ENCODE assay signal across 9 mouse cellular contexts in the genomic region with DNA sequence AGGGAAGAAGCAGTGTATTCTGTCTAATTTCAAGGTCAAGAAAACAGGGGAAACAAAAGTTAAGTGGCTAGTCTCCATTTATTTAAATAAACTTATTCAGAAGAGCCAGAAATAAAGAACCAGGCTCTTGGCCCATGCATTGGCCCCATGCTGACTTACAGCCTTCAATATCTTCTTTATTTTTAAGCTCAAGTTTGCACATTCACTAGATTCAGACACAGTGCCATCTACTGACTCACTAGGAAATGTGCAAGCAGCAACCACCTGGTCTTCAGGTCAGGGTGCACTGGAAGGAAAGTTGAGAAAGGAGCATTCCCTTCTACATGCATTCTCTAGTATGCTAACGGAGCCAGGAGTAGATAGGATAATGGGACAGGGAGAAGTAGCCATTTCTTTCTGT.
DNase-seq lines count a peak whose midpoint lies in the region; ATAC-seq and TF ChIP-seq lines count a peak whose summit lies in the region.
"Had no signal": no experiment of that assay in that cellular context is flagged by ENCODE, and none has a peak within 500 bp of the region (broad histone marks: within the 10 kb centered on the region; RNA-seq: fewer than 3 reads in every experiment).

No protein-coding gene starts in this region.

- 0 out of 2 replicates have a peak, but pooled peaks have one; percentile 57 for ATAC-seq in limb, embryonic 11.5 days (ENCODE audit: insufficient number of reproducible peaks, low FRiP score, low TSS enrichment, low read depth)
- ATAC-seq in forebrain, embryonic 12.5 days (ENCODE audit: low FRiP score), result peak; percentile 39; the same call in 1 of the 2 replicates
- ATAC-seq in stomach, embryonic 14.5 days (ENCODE audit: insufficient number of reproducible peaks, insufficient read depth, low FRiP score, low read depth), result peak; percentile 37; the same call in 1 of the 2 replicates
- ATAC-seq in megakaryocyte-erythroid progenitor cell, adult 5-6 weeks (replicated peaks; ENCODE audit: low FRiP score, low TSS enrichment, poor library complexity, severe bottlenecking), result no peak

- no peaks in the 10 kb centered on the region for H3K27me3 ChIP-seq in limb, embryonic 11.5 days (ENCODE audit: control insufficient read depth, insufficient read depth, low read length)
- H3K27me3 ChIP-seq in limb, embryonic 10.5 days (ENCODE audit: low read depth, poor library complexity, severe bottlenecking), result no peaks in the 10 kb centered on the region
- H3K27me3 ChIP-seq in forebrain, embryonic 12.5 days, result no peaks in the 10 kb centered on the region
- H3K27me3 ChIP-seq in stomach, embryonic 14.5 days (ENCODE audit: control insufficient read depth, insufficient read depth, low read length), result no peaks in the 10 kb centered on the region
- H3K27me3 ChIP-seq: liver, embryonic 15.5 days had no signal

- TF ChIP-seq POLR2A in brain, embryonic 14.5 days (IDR thresholded peaks at IDR 0.05; ENCODE audit: borderline replicate concordance, extremely low read depth, insufficient read depth, insufficient read length, poor library complexity, severe bottlenecking), result no peak

- no peaks in the 10 kb centered on the region for H3K4me1 ChIP-seq in limb, embryonic 11.5 days (ENCODE audit: control insufficient read depth, insufficient read depth, low read length)
- no peaks in the 10 kb centered on the region for H3K4me1 ChIP-seq in limb, embryonic 10.5 days
- H3K4me1 ChIP-seq in forebrain, embryonic 12.5 days, result no peaks in the 10 kb centered on the region
- no peaks in the 10 kb centered on the region for H3K4me1 ChIP-seq in stomach, embryonic 14.5 days (ENCODE audit: control insufficient read depth, insufficient read depth, low read length)
- H3K4me1 ChIP-seq: liver, embryonic 15.5 days had no signal

- H3K36me3 ChIP-seq in limb, embryonic 11.5 days (ENCODE audit: control insufficient read depth, insufficient read depth, low read length), result no peaks in the 10 kb centered on the region
- no peaks in the 10 kb centered on the region for H3K36me3 ChIP-seq in limb, embryonic 10.5 days
- no peaks in the 10 kb centered on the region for H3K36me3 ChIP-seq in forebrain, embryonic 12.5 days (replicated peaks)
- H3K36me3 ChIP-seq in stomach, embryonic 14.5 days (ENCODE audit: control insufficient read depth, insufficient read depth, low read length), result no peaks in the 10 kb centered on the region
- H3K36me3 ChIP-seq: liver, embryonic 15.5 days had no signal

- no peaks in the 10 kb centered on the region for H3K9me3 ChIP-seq in limb, embryonic 11.5 days (ENCODE audit: control insufficient read depth, low read length)
- H3K9me3 ChIP-seq in limb, embryonic 10.5 days (replicated peaks), result no peaks in the 10 kb centered on the region
- no peaks in the 10 kb centered on the region for H3K9me3 ChIP-seq in forebrain, embryonic 12.5 days
- no peaks in the 10 kb centered on the region for H3K9me3 ChIP-seq in stomach, embryonic 14.5 days (ENCODE audit: control insufficient read depth, low read depth, low read length)
- H3K9me3 ChIP-seq: liver, embryonic 15.5 days had no signal

- DNase-seq in limb, embryonic 11.5 days (ENCODE audit: low spot score), result peak; percentile 30
- DNase-seq in limb, embryonic 10.5 days (ENCODE audit: low spot score), result no peak
- peak; percentile 75 for DNase-seq in brain, embryonic 14.5 days (ENCODE audit: low read depth)
- DNase-seq in layer of hippocampus, adult 2 months (ENCODE audit: low spot score in 2 of 2), result peak; percentile 15 to 19
- no peak for DNase-seq in urinary bladder, postnatal 36 days (ENCODE audit: low spot score in 2 of 2)

- no peak overlapping the region for H3K27ac ChIP-seq in limb, embryonic 11.5 days (replicated peaks; ENCODE audit: low read depth, low read length)
- no peak overlapping the region for H3K27ac ChIP-seq in limb, embryonic 10.5 days
- no peak overlapping the region for H3K27ac ChIP-seq in forebrain, embryonic 12.5 days
- no peak overlapping the region for H3K27ac ChIP-seq in layer of hippocampus, adult 2 months
- no peak overlapping the region for H3K27ac ChIP-seq in stomach, embryonic 14.5 days (ENCODE audit: low read length)
- H3K27ac ChIP-seq: liver, embryonic 15.5 days had no signal

- peak; percentile 58; the same call in 1 of the 2 replicates for TF ChIP-seq CTCF in brain, embryonic 14.5 days (IDR thresholded peaks at IDR 0.05; ENCODE audit: borderline replicate concordance, extremely low read depth, insufficient read depth, insufficient read length)
- TF ChIP-seq CTCF in layer of hippocampus, adult 2 months (conservative IDR thresholded peaks at IDR 0.05), result peak; percentile 85

- H3K9ac ChIP-seq in limb, embryonic 11.5 days (ENCODE audit: low read length), result no peak overlapping the region
- no peak overlapping the region for H3K9ac ChIP-seq in forebrain, embryonic 12.5 days
- H3K9ac ChIP-seq in stomach, embryonic 14.5 days (replicated peaks; ENCODE audit: low read depth, low read length), result no peak overlapping the region
- H3K9ac ChIP-seq: liver, embryonic 15.5 days had no signal

- WGBS in limb, embryonic 11.5 days, result 42% methylated on average over 1 of the region's 1 CpGs
- 30% methylated on average over 1 of the region's 1 CpGs for WGBS in limb, embryonic 10.5 days
- 12% methylated on average over 1 of the region's 1 CpGs for WGBS in forebrain, embryonic 12.5 days
- 5% methylated on average over 1 of the region's 1 CpGs for WGBS in stomach, embryonic 14.5 days

- H3K4me2 ChIP-seq in limb, embryonic 11.5 days (ENCODE audit: low read depth, severe bottlenecking), result no peak overlapping the region
- H3K4me2 ChIP-seq in forebrain, embryonic 12.5 days, result no peak overlapping the region
- no peak overlapping the region for H3K4me2 ChIP-seq in stomach, embryonic 14.5 days (replicated peaks; ENCODE audit: low read depth, low read length)
- H3K4me2 ChIP-seq: liver, embryonic 15.5 days had no signal

- H3K4me3 ChIP-seq in limb, embryonic 11.5 days (ENCODE audit: low read depth, low read length), result no peak overlapping the region
- no peak overlapping the region for H3K4me3 ChIP-seq in limb, embryonic 10.5 days
- no peak overlapping the region for H3K4me3 ChIP-seq in forebrain, embryonic 12.5 days (replicated peaks)
- H3K4me3 ChIP-seq in layer of hippocampus, adult 2 months, result no peak overlapping the region
- H3K4me3 ChIP-seq in stomach, embryonic 14.5 days (ENCODE audit: low read depth, low read length), result no peak overlapping the region
- H3K4me3 ChIP-seq: liver, embryonic 15.5 days had no signal

Comparison
In these comparisons a context has a peak if more than half of its experiments do, and no peak if none do; other contexts are left out.
1. DNase-seq: peak in limb, embryonic 11.5 days (single experiment), brain, embryonic 14.5 days (single experiment) and layer of hippocampus, adult 2 months (2 of 2); none in limb, embryonic 10.5 days (single experiment) and urinary bladder, postnatal 36 days (0 of 2).